Mouse (Mus musculus): ENCODE data around the gene Rpl35a. TPM values are rescaled to one million over a fixed set of nuclear protein-coding genes. Genes with fewer than 3 reads are reported as not detected.
"Not testable (repeated sequence)": the region's sequence is repeated elsewhere in the genome, so short reads cannot be mapped to it uniquely, and the experiment has no call there.

Rpl35a gene
- total RNA-seq, 2 experiments from 2014 or later, result 1,666 to 2,009 TPM

- not testable (repeated sequence) for ATAC-seq (ENCODE audit: poor library complexity, severe bottlenecking)
These were observed 1.3 kb upstream of the Rpl35a start for GRCm38 (mm10) chr16:33054927-33055326.

DNA sequence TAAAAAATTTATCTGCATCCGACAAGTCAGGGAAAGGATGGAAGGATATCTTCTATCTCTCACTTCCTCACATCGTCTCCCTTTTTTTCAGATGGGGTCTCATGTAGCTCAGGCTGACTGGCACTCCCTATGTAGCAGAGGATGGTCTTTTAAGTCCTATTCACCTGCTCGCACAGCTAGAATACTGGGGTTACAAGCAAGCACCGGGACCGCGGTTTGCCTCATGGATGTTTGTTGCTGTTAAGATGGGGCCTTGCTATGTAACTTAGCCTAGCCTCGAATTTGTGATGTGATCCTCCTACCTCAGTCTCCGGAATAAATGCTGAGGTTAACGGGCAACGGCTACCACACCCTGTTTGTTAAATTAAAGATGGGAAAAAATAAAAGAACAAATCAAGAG lies 598 bp upstream of the Rpl35a start:
- ATAC-seq (ENCODE audit: poor library complexity, severe bottlenecking), result no peak

DNA sequence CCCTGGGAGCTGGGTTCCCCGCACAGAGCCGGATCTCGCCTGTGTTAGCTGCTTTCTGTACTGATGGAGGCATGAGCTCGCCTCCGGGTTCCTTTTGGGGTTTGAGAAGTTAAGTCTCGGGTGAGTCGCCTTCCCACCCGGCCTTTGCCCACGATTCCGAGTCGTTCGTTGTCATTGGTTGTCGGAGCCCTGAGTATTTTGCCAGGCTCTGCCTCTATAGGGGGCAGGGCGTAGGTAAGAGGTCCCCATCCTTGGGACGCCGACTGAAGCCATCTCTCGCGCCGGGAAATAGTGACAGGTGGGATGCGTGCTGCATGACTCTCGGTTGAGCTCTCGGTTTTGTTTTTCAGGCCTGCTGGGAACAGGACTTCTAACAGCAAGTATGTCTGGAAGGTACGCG lies 533 bp downstream of the Rpl35a start:
- no peak; the same call in 1 of the 2 replicates for ATAC-seq (ENCODE audit: poor library complexity, severe bottlenecking)

GRCm38 (mm10) chr16:33058033-33058432 lies 1.8 kb downstream of the Rpl35a start:
- ATAC-seq (ENCODE audit: poor library complexity, severe bottlenecking), result no peak

DNA sequence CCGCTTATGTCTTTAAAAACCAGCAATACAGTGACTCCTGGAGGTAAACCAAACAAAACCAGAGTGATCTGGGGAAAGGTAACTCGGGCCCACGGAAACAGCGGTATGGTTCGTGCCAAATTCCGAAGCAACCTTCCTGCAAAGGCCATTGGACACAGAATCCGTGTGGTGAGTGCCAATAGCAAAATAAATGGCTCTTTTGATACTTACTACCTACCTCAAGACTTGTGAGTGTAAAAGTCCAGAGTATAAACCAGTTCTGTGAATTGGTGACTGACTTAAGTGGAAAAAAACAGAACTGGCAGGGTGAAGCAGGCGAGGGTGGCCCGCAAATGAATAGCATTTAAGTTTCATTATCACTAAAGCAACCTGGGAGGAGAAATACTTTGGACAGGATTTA lies 2.4 kb downstream of the Rpl35a start:
- not testable (repeated sequence) for ATAC-seq (ENCODE audit: poor library complexity, severe bottlenecking)

- ATAC-seq (ENCODE audit: poor library complexity, severe bottlenecking), result no peak
These were observed 3.2 kb downstream of the Rpl35a start for GRCm38 (mm10) chr16:33059471-33059870.

GRCm38 (mm10) chr16:33060926-33061325 lies 4.7 kb downstream of the Rpl35a start:
- no peak for ATAC-seq (ENCODE audit: poor library complexity, severe bottlenecking)

- no peak for ATAC-seq (ENCODE audit: poor library complexity, severe bottlenecking)
These were observed 5.1 kb downstream of the Rpl35a start for GRCm38 (mm10) chr16:33061400-33061799.

DNA sequence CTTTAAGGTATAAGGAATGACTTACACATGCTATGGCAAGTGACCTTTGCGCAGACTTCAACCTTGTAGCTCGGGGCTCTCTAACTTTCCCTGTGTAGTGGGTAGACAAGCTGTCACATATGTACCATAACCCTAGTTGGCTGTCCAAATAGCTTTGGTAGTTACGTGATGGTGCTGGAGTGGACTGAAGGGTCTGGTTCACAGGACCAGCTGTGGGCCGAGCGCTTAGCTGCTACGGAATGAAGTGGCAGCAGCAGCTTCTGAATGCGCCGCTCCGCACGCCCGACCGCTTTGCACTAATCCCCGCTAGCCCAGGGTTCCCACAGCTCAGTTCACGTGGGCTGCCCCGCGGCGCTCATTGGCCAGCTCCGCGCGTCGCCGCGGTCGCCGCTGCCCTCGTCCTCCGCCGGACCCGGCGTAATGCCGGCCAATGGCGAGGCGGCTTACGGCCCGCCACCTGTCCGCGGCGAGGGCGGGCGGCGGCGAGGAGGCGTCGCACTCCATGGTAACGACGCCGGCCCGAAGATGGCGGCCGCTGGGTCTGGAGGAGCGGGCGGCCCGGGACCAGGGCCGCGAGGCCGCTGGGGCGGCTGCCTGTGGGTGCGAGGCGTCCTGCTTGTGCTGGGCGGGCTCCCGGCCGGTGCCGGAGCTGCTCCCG lies 5.9 kb downstream of the Rpl35a start, which contains the start of gene Lmln:
Lmln (plus strand) TSS at position 498 of the 658 bp plus-strand sequence.
- peak; percentile 99 for ATAC-seq (ENCODE audit: poor library complexity, severe bottlenecking)

- peak; percentile 22 for ATAC-seq (ENCODE audit: poor library complexity, severe bottlenecking)
These were observed 6.5 kb downstream of the Rpl35a start for GRCm38 (mm10) chr16:33062682-33063131.

GRCm38 (mm10) chr16:33063267-33063666 lies 7.0 kb downstream of the Rpl35a start:
- ATAC-seq (ENCODE audit: poor library complexity, severe bottlenecking), result no peak

DNA sequence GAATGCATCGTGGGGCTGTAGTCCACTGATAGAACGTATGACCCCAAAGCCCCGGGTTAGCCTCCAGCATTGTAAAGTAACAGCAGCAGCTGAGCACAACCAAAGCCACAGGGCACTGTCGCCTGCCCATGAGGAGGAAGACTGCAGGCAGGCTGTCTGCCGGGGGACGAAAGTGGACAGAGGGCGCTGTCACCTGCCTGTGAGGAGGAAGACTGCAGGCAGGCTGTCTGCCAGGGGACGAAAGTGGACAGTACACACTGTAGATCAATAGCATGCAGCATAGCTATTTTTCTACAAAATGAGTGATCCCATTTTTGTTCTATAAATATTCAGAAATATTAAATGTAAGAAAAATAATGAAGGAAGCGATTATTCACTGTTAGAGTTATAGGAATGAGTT lies 8.4 kb downstream of the Rpl35a start:
- no peak for ATAC-seq (ENCODE audit: poor library complexity, severe bottlenecking)

DNA sequence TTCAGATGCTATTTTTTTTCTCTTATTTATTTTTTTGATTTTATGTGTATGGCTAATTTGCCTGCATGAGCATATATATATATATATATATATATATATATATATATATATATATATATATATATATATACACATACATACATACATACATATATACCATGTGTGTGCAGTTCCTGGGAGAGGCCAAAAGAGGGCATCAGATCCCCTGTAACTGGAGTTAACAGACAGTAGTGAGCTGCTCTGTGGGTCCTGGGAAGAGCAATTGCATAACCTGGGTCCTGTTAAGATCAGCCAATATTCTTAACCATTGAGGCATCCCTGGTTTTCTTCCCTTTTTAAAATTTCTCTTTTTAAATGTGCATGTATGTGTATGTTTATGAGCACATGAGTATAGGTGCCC lies 14.7 kb downstream of the Rpl35a start:
- no peak for ATAC-seq (ENCODE audit: poor library complexity, severe bottlenecking)

GRCm38 (mm10) chr16:33072871-33073557 lies 16.8 kb downstream of the Rpl35a start:
- ATAC-seq (ENCODE audit: poor library complexity, severe bottlenecking), result no peak

- no peak for ATAC-seq (ENCODE audit: poor library complexity, severe bottlenecking)
These were observed 18.7 kb downstream of the Rpl35a start for GRCm38 (mm10) chr16:33074967-33075366.

GRCm38 (mm10) chr16:33076078-33076477 lies 19.8 kb downstream of the Rpl35a start:
- ATAC-seq (ENCODE audit: poor library complexity, severe bottlenecking), result no peak

DNA sequence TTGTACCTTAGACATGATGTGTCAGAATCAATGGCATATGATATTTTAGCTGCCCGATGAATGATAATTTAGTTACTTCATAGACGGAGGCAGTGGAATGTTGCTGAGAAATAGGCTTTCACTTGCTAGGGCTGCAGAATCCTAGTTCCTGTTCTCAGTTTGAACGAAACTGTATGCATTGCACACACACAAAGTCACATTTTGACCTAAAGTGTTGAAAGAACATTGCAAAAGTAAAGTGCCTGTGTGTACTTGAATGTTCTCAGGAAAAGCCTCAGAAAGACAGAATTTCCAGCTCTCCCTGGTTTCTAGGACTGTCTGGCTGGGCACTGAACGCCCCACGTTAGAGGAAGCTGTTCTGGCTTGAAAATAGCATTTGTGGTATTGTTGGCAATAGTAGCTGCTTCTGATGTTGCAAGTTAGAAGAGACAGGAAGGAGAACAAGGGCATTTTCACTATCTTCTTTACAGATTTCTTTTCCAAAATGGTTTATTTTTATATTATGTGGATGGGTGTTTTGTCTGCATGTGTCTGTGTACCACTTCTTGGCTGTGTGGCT lies 20.9 kb downstream of the Rpl35a start:
- peak; percentile 78 for ATAC-seq (ENCODE audit: poor library complexity, severe bottlenecking)

GRCm38 (mm10) chr16:33080063-33080462 lies 23.8 kb downstream of the Rpl35a start:
- peak; percentile 65 for ATAC-seq (ENCODE audit: poor library complexity, severe bottlenecking)

DNA sequence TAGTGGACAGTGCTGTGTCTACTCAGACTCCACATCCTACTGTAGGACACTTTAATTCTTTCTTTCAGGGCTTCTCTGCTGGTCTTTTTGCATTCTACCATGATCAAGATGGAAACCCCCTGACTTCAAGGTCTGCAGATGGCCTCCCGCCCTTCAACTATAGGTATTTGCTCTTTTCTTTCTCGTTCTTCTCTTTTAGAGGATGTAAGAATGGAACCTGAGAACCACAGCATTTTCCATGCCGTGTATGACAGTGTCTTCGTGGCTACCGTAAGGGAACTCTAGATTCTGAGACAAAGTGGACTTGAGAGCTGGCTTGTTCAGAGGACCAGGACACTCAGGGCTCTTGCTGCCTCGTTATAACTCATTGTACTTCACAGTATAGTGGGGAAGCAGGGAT lies 26.7 kb downstream of the Rpl35a start:
- ATAC-seq (ENCODE audit: poor library complexity, severe bottlenecking), result no peak

DNA sequence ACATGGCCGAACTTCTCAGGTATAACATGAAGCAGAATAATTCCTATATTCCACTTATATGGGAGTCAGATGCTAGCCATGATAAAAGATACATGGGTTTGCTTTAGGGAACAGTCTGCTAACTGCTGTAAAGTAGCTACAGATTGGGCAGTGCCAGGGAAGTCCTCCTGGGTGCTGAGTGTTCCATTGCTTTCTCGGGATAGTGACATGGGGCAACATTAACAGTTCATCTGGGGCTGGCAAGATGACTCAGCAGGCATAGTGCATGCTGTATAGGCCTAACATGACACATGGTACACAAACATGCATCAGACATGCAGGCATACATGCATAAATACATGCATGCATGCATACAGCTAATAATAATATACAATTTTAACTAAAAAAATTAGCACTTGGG lies 27.7 kb downstream of the Rpl35a start:
- no peak for ATAC-seq (ENCODE audit: poor library complexity, severe bottlenecking)

GRCm38 (mm10) chr16:33085666-33086065 lies 29.4 kb downstream of the Rpl35a start:
- no peak for ATAC-seq (ENCODE audit: poor library complexity, severe bottlenecking)

All from megakaryocyte, adult 5-6 weeks (primary cell).